Mouse (Mus musculus): ENCODE results near the gene Olfr1249.
"Not testable (repeated sequence)": the region's sequence is repeated elsewhere in the genome, so short reads cannot be mapped to it uniquely, and the experiment has no call there.

DNA sequence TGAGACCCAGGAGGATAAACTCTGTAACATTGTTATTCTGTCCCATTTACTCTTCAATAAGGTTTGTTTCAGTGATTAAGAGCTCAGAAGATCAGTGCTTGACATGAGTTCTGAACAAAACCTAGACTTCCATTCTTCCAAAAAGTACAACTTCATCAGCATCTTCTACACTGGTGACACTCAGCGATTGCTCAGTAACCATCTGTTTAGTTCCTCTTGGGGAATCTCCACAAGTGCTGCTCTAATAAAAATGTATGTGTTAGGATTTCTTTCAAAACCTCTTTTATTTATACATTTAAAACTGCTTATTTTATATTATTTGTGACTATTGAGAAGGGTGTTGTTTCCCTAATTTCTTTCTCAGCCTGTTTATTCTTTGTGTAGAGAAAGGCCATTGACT lies 16.6 kb downstream of the Olfr1249 start, which contains the start of gene Olfr1248:
- TF ChIP-seq ZC3H11A (IDR thresholded peaks at IDR 0.05; ENCODE audit: borderline replicate concordance, low read depth, low read length); HCFC1 (IDR thresholded peaks at IDR 0.05; ENCODE audit: borderline replicate concordance, insufficient read depth, low read length): not testable (repeated sequence)

Data from ES-E14 (cell line).